Mouse (Mus musculus) Muller cell, postnatal 12 days (primary cell): ENCODE measurements around the gene Gpam.

ENCODE experiments used
- DNase-seq: peaks from one replicate; pipeline ENCODE4 v3.0.0-alpha.2; 2015; ENCODE audit errors: inconsistent ontology term

Gene Gpam

GRCm38 (mm10) chr19:55061951-55062350 is 65.1 kb downstream of the Gpam start:
- DNase-seq = peak; percentile 41

GRCm38 (mm10) chr19:55061447-55061901 is 65.6 kb downstream of the Gpam start:
- peak; percentile 50 for DNase-seq

GRCm38 (mm10) chr19:55060964-55061363 is 66.1 kb downstream of the Gpam start:
- peak; percentile 68 for DNase-seq

GRCm38 (mm10) chr19:55057483-55057882 is 69.6 kb downstream of the Gpam start:
- no peak for DNase-seq

GRCm38 (mm10) chr19:55055634-55056269 is 71.3 kb downstream of the Gpam start:
- no peak for DNase-seq

GRCm38 (mm10) chr19:55053163-55053562 is 73.9 kb downstream of the Gpam start:
- no peak for DNase-seq

GRCm38 (mm10) chr19:55037406-55037805 is 89.6 kb downstream of the Gpam start:
- DNase-seq = no peak

GRCm38 (mm10) chr19:55018872-55019271 is 108.2 kb downstream of the Gpam start:
- no peak for DNase-seq
